Mouse (Mus musculus) small intestine, adult 2 months (tissue): ENCODE measurements at regions not wholly inside any gene's neighbourhood (a gene's known extent, or its start where the extent isn't known, plus 50 kb on each side); places are given as distances from the start of the nearest gene placed in this dataset.

Experiments used
- H3K27ac ChIP-seq: fragments of 200-500 bp; 2 replicates; pipeline ENCODE4 v1.5.1; 2012; ENCODE audit warnings: low read depth, low read length, control low read depth, inconsistent platforms; ENCODE audit not compliant: insufficient read depth
- H3K27me3 ChIP-seq: fragments of 200-500 bp; 2 replicates; pipeline ENCODE4 v1.6.1; 2012; ENCODE audit warnings: mild to moderate bottlenecking, moderate library complexity, low read length, inconsistent platforms; ENCODE audit not compliant: control insufficient read depth, insufficient read depth
- H3K36me3 ChIP-seq: fragments of 200-500 bp; 2 replicates; pipeline ENCODE4 v1.6.1; 2012; ENCODE audit warnings: mild to moderate bottlenecking, low read length, control low read depth, inconsistent platforms; ENCODE audit not compliant: control insufficient read depth, insufficient read depth
- H3K4me1 ChIP-seq: fragments of 200-500 bp; 2 replicates; pipeline ENCODE4 v1.6.1; 2012; ENCODE audit warnings: low read length, inconsistent platforms, mixed read lengths; ENCODE audit not compliant: control insufficient read depth, insufficient read depth, insufficient read length
- H3K4me3 ChIP-seq: fragments of 200-500 bp; 2 replicates; pipeline ENCODE4 v1.5.1; 2012; ENCODE audit warnings: low read depth, mild to moderate bottlenecking, control low read depth, inconsistent platforms, low read length, moderate library complexity
- CTCF ChIP-seq: fragments of 200-500 bp; IDR thresholded peaks from 2 replicates; pipeline ENCODE4 v1.5.1; 2012; ENCODE audit warnings: low read depth, mild to moderate bottlenecking, control low read depth, inconsistent platforms, low read length, moderate library complexity, mixed read lengths; ENCODE audit not compliant: insufficient replicate concordance, insufficient read length; ENCODE audit errors: extremely low read depth
- POLR2A ChIP-seq: fragments of 200-500 bp; IDR thresholded peaks from 2 replicates; pipeline ENCODE4 v1.6.1; 2012; ENCODE audit warnings: low read depth, mild to moderate bottlenecking, control low read depth, inconsistent platforms, low read length, moderate library complexity
- WGBS: fragments of 180-500 bp; shearing (Covaris S2); methylation state at CpG from one replicate; pipeline ENCODE4 v1.1.7; 2018; 5-methylcytosine and 5-hydroxymethylcytosine counted together

GRCm38 (mm10) chr11:114611690-114612089 is 56.6 kb upstream of the Rpl38 start:
- no peak overlapping the region for H3K4me3 ChIP-seq
- 70% methylated on average over 8 of the region's 8 CpGs for WGBS
- TF ChIP-seq CTCF (no peak), POLR2A (no peak)

GRCm38 (mm10) chr11:114608009-114608408 is 60.3 kb upstream of the Rpl38 start:
- WGBS: 93% methylated on average over 9 of the region's 9 CpGs
- peak; percentile 29; the same call in 1 of the 2 replicates for TF ChIP-seq CTCF
- no peak for TF ChIP-seq POLR2A
- H3K27me3 ChIP-seq: no peaks in the 10 kb centered on the region

More at GRCm38 (mm10) chr11:114611690-114612089, 56.6 kb upstream of the Rpl38 start:
- Histone ChIP-seq H3K36me3 (no peaks in the 10 kb centered on the region), H3K27ac (no peak overlapping the region), H3K27me3 (no peaks in the 10 kb centered on the region), H3K4me1 (no peaks in the 10 kb centered on the region)

GRCm38 (mm10) chr11:114603108-114603507 is 65.2 kb upstream of the Rpl38 start:
- no peak overlapping the region for H3K27ac ChIP-seq

More at GRCm38 (mm10) chr11:114608009-114608408, 60.3 kb upstream of the Rpl38 start:
- Histone ChIP-seq H3K36me3 (no peaks in the 10 kb centered on the region), H3K4me1 (no peaks in the 10 kb centered on the region), H3K4me3 (no peak overlapping the region), H3K27ac (no peak overlapping the region)

GRCm38 (mm10) chr11:114597225-114597624 is 71.1 kb upstream of the Rpl38 start:
- H3K27me3 ChIP-seq: 0 out of 2 replicates have a peak, but pooled peaks cover 3% of the 10 kb centered on the region
- TF ChIP-seq POLR2A (no peak), CTCF (no peak)
- H3K36me3 ChIP-seq: no peaks in the 10 kb centered on the region
- H3K27ac ChIP-seq: no peak overlapping the region
- no peaks in the 10 kb centered on the region for H3K4me1 ChIP-seq
- no peak overlapping the region for H3K4me3 ChIP-seq
- WGBS: 54% methylated on average over 2 of the region's 2 CpGs

More at GRCm38 (mm10) chr11:114603108-114603507, 65.2 kb upstream of the Rpl38 start:
- 80% methylated on average over 6 of the region's 6 CpGs for WGBS
- H3K4me3 ChIP-seq: no peak overlapping the region
- no peaks in the 10 kb centered on the region for H3K27me3 ChIP-seq
- TF ChIP-seq POLR2A: no peak
- TF ChIP-seq CTCF: no peak
- H3K4me1 ChIP-seq: no peaks in the 10 kb centered on the region
- no peaks in the 10 kb centered on the region for H3K36me3 ChIP-seq

- WGBS: 55% methylated on average over 9 of the region's 9 CpGs
- Histone ChIP-seq H3K36me3 (no peaks in the 10 kb centered on the region), H3K27ac (no peak overlapping the region), H3K27me3 (0 out of 2 replicates have a peak, but pooled peaks cover 2% of the 10 kb centered on the region), H3K4me1 (no peaks in the 10 kb centered on the region), H3K4me3 (no peak overlapping the region)
- TF ChIP-seq CTCF (no peak), POLR2A (no peak)
Measured at GRCm38 (mm10) chr11:114592961-114593360, 75.4 kb upstream of the Rpl38 start.

GRCm38 (mm10) chr11:114588554-114588953 is 79.8 kb upstream of the Rpl38 start:
- Histone ChIP-seq H3K36me3 (no peaks in the 10 kb centered on the region), H3K27me3 (no peaks in the 10 kb centered on the region), H3K4me3 (no peak overlapping the region), H3K4me1 (no peaks in the 10 kb centered on the region), H3K27ac (no peak overlapping the region)
- 77% methylated on average over 9 of the region's 9 CpGs for WGBS
- TF ChIP-seq CTCF (no peak), POLR2A (no peak)

- H3K27ac ChIP-seq: no peak overlapping the region
- H3K27me3 ChIP-seq: no peaks in the 10 kb centered on the region
- 85% methylated on average over 4 of the region's 4 CpGs for WGBS
- no peak overlapping the region for H3K4me3 ChIP-seq
- TF ChIP-seq POLR2A (no peak), CTCF (no peak)
- H3K4me1 ChIP-seq: no peaks in the 10 kb centered on the region
- no peaks in the 10 kb centered on the region for H3K36me3 ChIP-seq
Measured at GRCm38 (mm10) chr11:114587986-114588385, 80.3 kb upstream of the Rpl38 start.
